Mouse (Mus musculus) liver, embryonic 16.5 days (tissue): ENCODE results near the gene Prn. TPM values are rescaled to one million over a fixed set of nuclear protein-coding genes. Genes with fewer than 3 reads are reported as not detected.

Experiments used
- ATAC-seq: fragments of 200-750 bp; cut with Nextera tagmentation; 2 replicates; pipeline ENCODE4 v1.8.0; 2017; ENCODE audit warnings: low read depth, mild to moderate bottlenecking, moderate number of reproducible peaks, moderate library complexity
- H3K27ac ChIP-seq: fragments of 300-500 bp; sonication (generic); 2 replicates; pipeline ENCODE4 v1.5.1; 2014; ENCODE audit warnings: mild to moderate bottlenecking, low read length
- H3K27me3 ChIP-seq: fragments of 300-500 bp; sonication (generic); 2 replicates; pipeline ENCODE4 v1.6.1; 2014; ENCODE audit warnings: low read depth, low read length, mixed read lengths; ENCODE audit not compliant: control insufficient read depth, insufficient read depth
- H3K36me3 ChIP-seq: fragments of 300-500 bp; sonication (generic); 2 replicates; pipeline ENCODE4 v1.6.1; 2014; ENCODE audit warnings: mild to moderate bottlenecking; ENCODE audit not compliant: control insufficient read depth, insufficient read depth
- H3K4me1 ChIP-seq: fragments of 300-500 bp; sonication (generic); 2 replicates; pipeline ENCODE4 v1.6.1; 2014; ENCODE audit warnings: low read depth, low read length, mixed read lengths; ENCODE audit not compliant: control insufficient read depth
- H3K4me2 ChIP-seq: fragments of 300-500 bp; sonication (generic); 2 replicates; pipeline ENCODE4 v1.6.1; 2014; ENCODE audit warnings: low read depth, low read length, mixed read lengths
- H3K4me3 ChIP-seq: fragments of 300-500 bp; sonication (generic); 2 replicates; pipeline ENCODE4 v1.5.1; 2014; ENCODE audit warnings: low read depth, mild to moderate bottlenecking, low read length
- H3K9ac ChIP-seq: fragments of 300-500 bp; sonication (generic); 2 replicates; pipeline ENCODE4 v1.6.1; 2014; ENCODE audit warnings: low read depth, low read length
- H3K9me3 ChIP-seq: fragments of 300-500 bp; sonication (generic); replicated peaks from 2 replicates; pipeline ENCODE4 v1.6.1; 2016; ENCODE audit warnings: low read length; ENCODE audit not compliant: control insufficient read depth
- WGBS: fragments of 180-500 bp; shearing (Covaris S2); extraction: QIAGEN DNeasy Blood & Tissue Kit; methylation state at CpG from one replicate; pipeline ENCODE4 v1.1.7; 2014; ENCODE audit not compliant: insufficient replicate concordance; 5-methylcytosine and 5-hydroxymethylcytosine counted together
- polyA plus RNA-seq: library from polyadenylated mRNA; unstranded; fragments of >200 nt; fragmentation: Nextera tagmentation; extraction: Ambion mirVana; gene quantifications from 2 replicates; pipeline ENCODE4 v1.2.1, GENCODE M21; 2015

The Prn gene
- polyA plus RNA-seq, 1 experiment from 2014 or later, result not detected

DNA sequence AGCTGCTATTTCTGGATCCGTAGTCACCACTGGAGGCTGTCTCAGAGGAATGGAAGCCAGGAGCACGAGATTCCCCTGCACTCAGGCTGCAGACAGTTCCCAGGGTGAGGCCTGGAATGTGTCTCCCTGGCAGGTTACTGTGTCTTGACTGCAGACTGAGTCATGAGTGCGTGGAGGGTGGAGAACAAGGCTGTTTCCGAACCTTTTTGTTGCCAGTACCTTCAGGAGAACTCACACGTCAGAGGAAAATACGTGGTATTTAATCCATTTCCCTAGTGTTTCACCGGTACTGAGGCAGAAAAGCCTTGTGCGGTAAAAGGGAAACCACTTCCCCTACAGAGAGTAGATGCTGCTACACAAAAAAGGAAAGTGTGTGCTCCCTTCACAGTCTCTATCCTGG lies 6.9 kb upstream of the Prn start:
- Histone ChIP-seq H3K4me2 (no peak overlapping the region), H3K4me3 (no peak overlapping the region), H3K9me3 (no peaks in the 10 kb centered on the region), H3K36me3 (no peaks in the 10 kb centered on the region), H3K27me3 (no peaks in the 10 kb centered on the region), H3K27ac (no peak overlapping the region), H3K4me1 (peaks cover 29% of the 10 kb centered on the region), H3K9ac (no peak overlapping the region)
- 28% methylated on average over 8 of the region's 8 CpGs for WGBS
- ATAC-seq, result no peak

DNA sequence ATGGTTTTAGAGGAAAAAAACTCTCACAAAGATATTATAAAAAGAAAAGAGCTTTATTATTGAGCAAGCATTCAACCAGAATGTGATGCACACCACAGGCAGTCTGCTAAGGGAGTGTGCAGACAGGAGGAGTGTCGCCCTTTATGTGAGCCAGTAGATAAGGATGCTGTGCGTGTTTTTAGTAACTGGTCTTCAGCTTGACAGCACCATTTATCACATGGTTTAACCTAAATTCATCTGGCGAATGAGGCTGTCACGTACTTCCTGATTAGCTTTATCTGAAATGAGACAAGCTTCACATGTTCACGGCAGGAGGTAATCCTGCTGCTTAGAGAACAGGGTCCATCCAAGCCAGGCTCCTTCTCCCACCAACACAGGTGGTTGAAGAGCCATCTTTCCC lies 4.7 kb upstream of the Prn start:
- peak; percentile 84 for ATAC-seq
- H3K4me1 ChIP-seq, result peaks cover 33% of the 10 kb centered on the region
- H3K4me3 ChIP-seq, result no peak overlapping the region
- no peaks in the 10 kb centered on the region for H3K9me3 ChIP-seq
- H3K27me3 ChIP-seq, result no peaks in the 10 kb centered on the region
- H3K36me3 ChIP-seq, result no peaks in the 10 kb centered on the region
- WGBS, result 10% methylated on average over 5 of the region's 5 CpGs
- H3K4me2 ChIP-seq, result peak overlapping the region; percentile 50
- peak overlapping the region; percentile 18; the same call in 1 of the 2 replicates for H3K9ac ChIP-seq
- peak overlapping the region; percentile 90 for H3K27ac ChIP-seq

DNA sequence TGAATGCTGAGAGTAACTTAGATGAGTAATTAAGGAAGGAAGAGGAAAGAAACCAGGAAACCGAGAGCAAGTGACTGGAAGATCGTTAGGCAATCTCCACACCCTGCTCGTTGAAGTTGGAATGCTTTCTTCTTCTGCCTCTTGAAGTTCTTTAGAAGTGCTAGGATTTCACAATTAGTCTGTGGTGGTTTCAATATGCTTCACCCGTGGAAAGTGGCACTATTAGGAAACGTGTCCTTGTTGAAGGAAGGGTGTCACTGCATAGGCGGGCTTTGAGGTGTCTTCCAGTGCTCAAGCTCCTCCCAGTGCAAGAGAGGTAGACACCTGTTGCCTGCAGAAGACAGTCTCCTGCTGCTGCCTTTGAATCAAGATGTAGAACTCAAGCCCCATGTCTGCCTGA lies 4.0 kb upstream of the Prn start:
- H3K27ac ChIP-seq, result peak overlapping the region; percentile 90
- H3K4me3 ChIP-seq, result no peak overlapping the region
- peaks cover 37% of the 10 kb centered on the region for H3K4me1 ChIP-seq
- no peaks in the 10 kb centered on the region for H3K9me3 ChIP-seq
- H3K4me2 ChIP-seq, result peak overlapping the region; percentile 50; the same call in 1 of the 2 replicates
- no peak overlapping the region; the same call in 1 of the 2 replicates for H3K9ac ChIP-seq
- no peak for ATAC-seq
- 35% methylated on average over 6 of the region's 6 CpGs for WGBS
- no peaks in the 10 kb centered on the region for H3K36me3 ChIP-seq
- no peaks in the 10 kb centered on the region for H3K27me3 ChIP-seq

DNA sequence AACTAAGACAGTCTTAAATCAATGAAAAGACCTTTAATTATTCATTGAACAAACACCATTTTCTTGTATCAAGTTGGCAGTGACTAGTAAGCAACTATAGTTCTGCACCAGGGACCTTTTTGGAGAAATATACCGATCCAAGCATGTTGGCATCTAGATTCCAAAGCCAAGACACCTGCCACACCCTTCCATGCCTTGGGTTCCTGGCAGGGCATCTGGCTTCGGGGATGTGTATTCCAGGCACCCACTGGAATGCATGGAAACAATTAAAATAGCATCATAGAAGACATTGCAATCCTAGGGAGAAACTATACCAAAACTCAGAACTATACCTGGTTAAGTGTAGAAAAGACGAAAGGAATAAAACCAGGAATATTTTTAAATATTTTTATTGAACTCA lies 3.5 kb upstream of the Prn start:
- Histone ChIP-seq H3K36me3 (no peaks in the 10 kb centered on the region), H3K9me3 (no peaks in the 10 kb centered on the region), H3K9ac (no peak overlapping the region), H3K27ac (no peak overlapping the region; the same call in 1 of the 2 replicates), H3K27me3 (no peaks in the 10 kb centered on the region), H3K4me2 (no peak overlapping the region), H3K4me1 (peaks cover 41% of the 10 kb centered on the region), H3K4me3 (no peak overlapping the region)
- 87% methylated on average over 3 of the region's 3 CpGs for WGBS
- no peak for ATAC-seq

DNA sequence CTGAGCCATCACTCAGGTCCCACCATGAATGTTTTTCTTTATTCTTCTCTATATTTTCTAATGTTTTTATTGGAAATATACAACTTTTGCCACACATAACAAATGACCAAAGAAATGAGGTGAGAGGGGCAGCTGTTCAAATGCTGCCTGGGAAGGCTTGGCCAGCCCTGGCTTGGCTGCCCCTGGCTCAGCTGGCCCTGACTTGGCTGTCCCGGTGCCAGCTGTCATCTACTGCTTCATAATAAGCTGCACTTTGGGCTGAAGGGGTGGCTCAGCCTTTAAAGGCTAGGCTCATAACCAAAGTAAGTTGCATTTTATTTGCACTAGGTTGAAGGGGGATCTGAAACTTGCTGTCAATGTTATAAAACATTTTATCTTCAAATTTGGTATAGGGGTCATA lies 2.9 kb upstream of the Prn start:
- no peaks in the 10 kb centered on the region for H3K36me3 ChIP-seq
- H3K4me2 ChIP-seq, result no peak overlapping the region
- no peak overlapping the region for H3K4me3 ChIP-seq
- H3K27ac ChIP-seq, result no peak overlapping the region
- H3K9ac ChIP-seq, result no peak overlapping the region
- no peaks in the 10 kb centered on the region for H3K27me3 ChIP-seq
- no peaks in the 10 kb centered on the region for H3K9me3 ChIP-seq
- no peak for ATAC-seq
- H3K4me1 ChIP-seq, result peaks cover 43% of the 10 kb centered on the region
- WGBS, result 76% methylated on average over 1 of the region's 1 CpGs

DNA sequence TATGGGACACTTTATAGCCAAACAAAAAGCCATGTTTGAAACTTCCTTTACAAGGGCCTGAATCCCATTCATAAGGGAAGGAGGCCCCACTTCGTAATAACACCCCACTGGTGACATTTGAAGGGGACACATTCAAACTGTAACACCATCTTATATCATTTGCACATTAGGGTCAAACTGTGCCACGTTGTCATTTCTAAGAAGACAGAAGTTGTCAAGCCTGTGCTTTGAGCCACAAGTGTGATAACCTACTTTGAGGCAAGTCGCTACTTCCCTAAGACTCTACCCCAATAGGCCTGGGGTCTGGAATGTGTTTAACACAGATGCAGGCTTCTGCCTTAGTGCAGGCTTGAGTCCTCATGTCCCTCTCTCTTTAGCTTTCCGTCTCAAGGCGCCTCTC lies 2.4 kb upstream of the Prn start:
- WGBS, result 67% methylated on average over 5 of the region's 5 CpGs
- no peak overlapping the region for H3K4me2 ChIP-seq
- H3K36me3 ChIP-seq, result no peaks in the 10 kb centered on the region
- peaks cover 43% of the 10 kb centered on the region for H3K4me1 ChIP-seq
- no peak overlapping the region for H3K4me3 ChIP-seq
- no peak overlapping the region for H3K27ac ChIP-seq
- H3K9me3 ChIP-seq, result no peaks in the 10 kb centered on the region
- no peaks in the 10 kb centered on the region for H3K27me3 ChIP-seq
- ATAC-seq, result no peak
- H3K9ac ChIP-seq, result no peak overlapping the region

DNA sequence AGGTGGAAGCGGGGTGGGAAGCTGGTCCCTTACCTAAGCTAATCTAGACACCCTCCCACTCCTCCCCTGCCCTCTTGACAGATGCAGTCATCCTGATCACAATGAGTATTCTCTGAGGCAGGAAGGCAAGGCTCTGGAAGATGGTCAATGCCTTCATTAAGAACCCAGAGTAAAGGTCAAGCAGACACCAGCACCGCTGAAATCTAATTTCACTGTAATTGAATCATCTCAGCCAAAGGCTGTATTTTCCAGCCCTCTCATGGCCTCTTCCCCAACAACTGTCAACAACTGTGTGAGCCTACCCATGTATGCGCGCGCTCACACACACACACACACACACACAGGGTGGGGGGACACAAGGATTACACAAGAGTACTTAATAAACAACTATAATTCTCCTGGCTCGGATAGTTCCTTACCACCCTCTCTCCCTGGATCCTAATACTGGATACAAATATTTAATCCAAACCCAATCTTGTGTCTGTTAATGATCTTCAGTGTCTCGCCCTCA lies 1.4 kb upstream of the Prn start:
- H3K9me3 ChIP-seq, result no peaks in the 10 kb centered on the region
- no peak overlapping the region for H3K4me3 ChIP-seq
- H3K9ac ChIP-seq, result no peak overlapping the region
- H3K27me3 ChIP-seq, result no peaks in the 10 kb centered on the region
- H3K36me3 ChIP-seq, result no peaks in the 10 kb centered on the region
- no peak overlapping the region for H3K4me2 ChIP-seq
- no peak for ATAC-seq
- peaks cover 39% of the 10 kb centered on the region for H3K4me1 ChIP-seq
- H3K27ac ChIP-seq, result no peak overlapping the region; the same call in 1 of the 2 replicates
- WGBS, result 85% methylated on average over 7 of the region's 7 CpGs

DNA sequence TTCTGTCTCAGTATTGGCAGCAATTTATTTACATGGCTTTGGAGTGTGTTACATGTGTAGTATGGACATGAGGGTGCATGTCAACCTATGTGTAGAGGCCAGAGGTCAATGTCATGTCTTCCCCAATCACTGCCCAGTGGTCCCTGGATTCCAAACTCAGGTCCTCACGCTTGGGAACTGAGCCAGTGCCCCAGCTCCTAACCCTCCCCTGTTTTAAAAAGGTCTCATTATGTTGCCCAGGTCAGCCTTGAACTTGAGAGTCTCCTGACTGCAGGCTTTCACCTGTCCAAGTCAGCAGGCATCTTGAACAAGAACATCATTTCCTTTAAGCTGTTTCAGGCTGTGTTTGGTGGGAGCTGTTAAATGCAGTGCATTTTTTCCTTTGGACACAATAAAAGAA lies 851 bp upstream of the Prn start:
- peak overlapping the region; percentile 70 for H3K4me2 ChIP-seq
- H3K9ac ChIP-seq, result peak overlapping the region; percentile 63
- peak overlapping the region; percentile 13; the same call in 1 of the 2 replicates for H3K27ac ChIP-seq
- H3K4me1 ChIP-seq, result peaks cover 36% of the 10 kb centered on the region
- ATAC-seq, result no peak
- no peaks in the 10 kb centered on the region for H3K36me3 ChIP-seq
- no peak overlapping the region; the same call in 1 of the 2 replicates for H3K4me3 ChIP-seq
- no peaks in the 10 kb centered on the region for H3K27me3 ChIP-seq
- WGBS, result 82% methylated on average over 1 of the region's 1 CpGs
- no peaks in the 10 kb centered on the region for H3K9me3 ChIP-seq

DNA sequence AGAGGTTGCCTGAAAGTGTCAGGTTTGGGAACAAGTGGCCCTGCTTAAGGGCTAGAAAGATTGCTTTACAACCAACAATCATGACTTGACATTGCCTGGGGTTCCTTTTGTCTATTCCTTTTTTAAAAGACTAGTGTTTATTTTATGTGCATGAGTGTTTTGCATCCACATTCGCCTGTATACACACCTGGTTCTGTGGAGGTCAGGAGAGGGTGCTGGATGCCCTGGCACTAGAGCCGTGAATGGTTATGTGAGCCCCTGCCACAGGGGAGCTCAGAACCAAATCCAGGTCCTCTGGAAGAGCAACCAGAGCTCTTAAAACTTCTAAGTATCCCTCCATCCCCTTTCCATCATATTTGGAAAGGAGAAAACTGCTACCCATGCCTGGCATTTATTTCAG lies 1.1 kb downstream of the Prn start:
- WGBS, result 63% methylated on average over 2 of the region's 2 CpGs
- Histone ChIP-seq H3K27me3 (no peaks in the 10 kb centered on the region), H3K36me3 (no peaks in the 10 kb centered on the region), H3K4me2 (peak overlapping the region; percentile 70), H3K9ac (peak overlapping the region; percentile 81), H3K4me1 (peaks cover 16% of the 10 kb centered on the region), H3K27ac (no peak overlapping the region), H3K9me3 (no peaks in the 10 kb centered on the region), H3K4me3 (peak overlapping the region; percentile 69)
- ATAC-seq, result no peak
